ENCODE assay signal across 23 mouse cellular contexts in the genomic region with DNA sequence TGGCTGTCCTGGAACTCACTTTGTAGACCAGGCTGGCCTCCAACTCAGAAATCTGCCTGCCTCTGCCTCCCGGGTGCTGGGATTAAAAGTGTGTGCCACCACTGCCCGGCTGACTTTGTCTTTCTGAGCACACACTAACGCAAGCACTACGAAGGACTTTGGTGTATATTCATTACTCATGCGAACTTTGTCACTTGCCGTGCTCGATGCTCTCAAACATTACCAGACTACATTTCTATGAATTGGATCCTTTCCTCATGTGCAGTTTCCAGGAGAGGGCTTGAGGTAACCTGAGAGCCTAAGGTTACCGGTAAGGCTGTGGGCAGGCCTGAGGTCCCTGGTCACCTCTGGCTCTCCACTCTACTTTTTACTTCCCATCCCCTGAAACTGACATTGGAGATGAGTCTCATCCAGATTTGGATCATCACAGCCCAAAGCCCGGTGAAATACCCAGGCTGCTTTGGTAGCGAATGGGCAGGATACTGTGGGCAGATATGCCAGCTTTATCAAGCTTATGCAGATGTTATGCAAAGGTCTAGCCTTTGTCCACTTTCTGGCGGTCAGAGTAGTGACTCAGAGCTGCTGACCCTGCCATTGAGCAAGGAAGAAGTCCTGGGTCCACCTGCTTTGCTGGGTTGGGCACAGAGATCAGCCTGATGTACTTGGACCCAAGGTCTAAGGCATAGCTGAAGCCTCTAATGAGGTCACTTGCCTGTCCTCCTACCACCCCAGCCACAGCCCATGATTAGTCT. TPM values are rescaled to one million over a fixed set of nuclear protein-coding genes. Genes with fewer than 3 reads are reported as not detected.
DNase-seq lines count a peak whose midpoint lies in the region; ATAC-seq and TF ChIP-seq lines count a peak whose summit lies in the region.
"Had no signal": no experiment of that assay in that cellular context is flagged by ENCODE, and none has a peak within 500 bp of the region (broad histone marks: within the 10 kb centered on the region; RNA-seq: fewer than 3 reads in every experiment).

No protein-coding gene starts in this region.

- no peak for TF ChIP-seq POLR2A in small intestine, adult 2 months (IDR thresholded peaks at IDR 0.05; ENCODE audit: low read depth, low read length)

- peak; percentile 88 for DNase-seq in heart, adult 11 months
- DNase-seq in heart, adult 8-10 months (ENCODE audit: low spot score), result no peak
- peak; percentile 55 for DNase-seq in kidney, adult 9 months
- no peak for DNase-seq in kidney, postnatal 4 days
- DNase-seq in liver, postnatal 0 days, result no peak
- no peak for DNase-seq in liver
- no peak for DNase-seq in frontal cortex, postnatal 25 days (ENCODE audit: low spot score in 2 of 2)
- DNase-seq: adrenal gland, adult 8-10 months; adrenal gland, postnatal 36 days; B cell, adult 2 months; cerebellum, postnatal 14 days; gastrocnemius, postnatal 10 days; heart, adult 2 months had no signal

- no peaks in the 10 kb centered on the region for H3K36me3 ChIP-seq in liver, postnatal 0 days (replicated peaks; ENCODE audit: insufficient read depth, low read length)
- no peaks in the 10 kb centered on the region for H3K36me3 ChIP-seq in small intestine, adult 2 months (ENCODE audit: control insufficient read depth, insufficient read depth, low read length)
- H3K36me3 ChIP-seq: embryonic facial prominence, embryonic 12.5 days; forebrain, embryonic 15.5 days; heart, embryonic 12.5 days had no signal

- WGBS in liver, postnatal 0 days (ENCODE audit: insufficient replicate concordance), result 72% methylated on average over 11 of the region's 11 CpGs
- WGBS in small intestine, adult 2 months, result 48% methylated on average over 11 of the region's 11 CpGs

- H3K9ac ChIP-seq in liver, postnatal 0 days (replicated peaks), result no peak overlapping the region
- H3K9ac ChIP-seq: embryonic facial prominence, embryonic 12.5 days; forebrain, embryonic 15.5 days; heart, embryonic 12.5 days had no signal

- no peak for ATAC-seq in liver, postnatal 0 days
- ATAC-seq: CD4-positive, CD25-positive, alpha-beta regulatory T cell, adult 4 months; forebrain, embryonic 15.5 days had no signal

- H3K4me1 ChIP-seq in liver, postnatal 0 days (ENCODE audit: insufficient read depth), result peaks cover 31% of the 10 kb centered on the region
- H3K4me1 ChIP-seq in small intestine, adult 2 months (ENCODE audit: control insufficient read depth, insufficient read depth, insufficient read length, low read length), result peaks cover 26% of the 10 kb centered on the region

- 0 out of 2 replicates have a peak overlapping the region, but pooled peaks have one; percentile 7 for H3K27ac ChIP-seq in liver, postnatal 0 days (ENCODE audit: low read depth)
- peak overlapping the region; percentile 99 for H3K27ac ChIP-seq in small intestine, adult 2 months (ENCODE audit: insufficient read depth, low read depth, low read length)
- H3K27ac ChIP-seq: forebrain, embryonic 15.5 days had no signal

- no peaks in the 10 kb centered on the region for H3K9me3 ChIP-seq in liver, postnatal 0 days (ENCODE audit: low read length)
- H3K9me3 ChIP-seq: embryonic facial prominence, embryonic 12.5 days; forebrain, embryonic 15.5 days; G1E; heart, embryonic 12.5 days; hindbrain, embryonic 10.5 days had no signal

- no peak for TF ChIP-seq EP300 in liver, postnatal 0 days (IDR thresholded peaks at IDR 0.05; ENCODE audit: low read depth)

- H3K4me2 ChIP-seq in liver, postnatal 0 days (ENCODE audit: low read depth, low read length), result no peak overlapping the region

- no peaks in the 10 kb centered on the region for H3K27me3 ChIP-seq in liver, postnatal 0 days (ENCODE audit: insufficient read depth, low read length)
- H3K27me3 ChIP-seq in small intestine, adult 2 months (ENCODE audit: control insufficient read depth, insufficient read depth, low read length), result no peaks in the 10 kb centered on the region
- H3K27me3 ChIP-seq: embryonic facial prominence, embryonic 12.5 days; forebrain, embryonic 15.5 days; heart, embryonic 12.5 days had no signal

- H3K4me3 ChIP-seq in liver, postnatal 0 days (ENCODE audit: low read depth, low read length), result no peak overlapping the region
- no peak overlapping the region for H3K4me3 ChIP-seq in small intestine, adult 2 months (ENCODE audit: low read depth, low read length)

- no peak for TF ChIP-seq CTCF in liver, postnatal 0 days (IDR thresholded peaks at IDR 0.05; ENCODE audit: low read depth)
- no peak for TF ChIP-seq CTCF in small intestine, adult 2 months (IDR thresholded peaks at IDR 0.05; ENCODE audit: extremely low read depth, insufficient read length, insufficient replicate concordance, low read depth, low read length)

RNA-seq across cellular contexts. Expression of a gene that starts 1.9 kb away (rescaled TPM):
- 10 to 100 TPM; 46.2 to 53.4 (median 47.6) TPM for total RNA-seq in heart, adult 8-10 months (2022)
- 26.2 and 28.2 TPM in 2 replicates for polyA plus RNA-seq in liver, postnatal 0 days (2015; fragmentation: Nextera tagmentation; extraction: Ambion mirVana)
- polyA plus RNA-seq in small intestine, adult 2 months (2012; rRNA removed), result 206 and 318 TPM in 2 replicates

RNA-seq across cellular contexts. Expression of a gene that starts 5.6 kb away (rescaled TPM):
- not detected for total RNA-seq in heart, adult 8-10 months (2022)
- 7.0 TPM in 2 replicates for polyA plus RNA-seq in liver, postnatal 0 days (2015; fragmentation: Nextera tagmentation; extraction: Ambion mirVana)
- 473 and 1,001 TPM in 2 replicates for polyA plus RNA-seq in small intestine, adult 2 months (2012; rRNA removed)
- total RNA-seq: adrenal gland, adult 8-10 months; adrenal gland, postnatal 36 days; G1E; heart, adult 2 months; heart, postnatal 25 days had no signal
- polyA plus RNA-seq: CD4-positive, CD25-positive, alpha-beta regulatory T cell, adult 4 months; forebrain, embryonic 11.5 days; G1E had no signal

RNA-seq across cellular contexts. Expression of a gene that starts 54.0 kb away (rescaled TPM):
- total RNA-seq in heart, adult 8-10 months (2022), result under 1 TPM in 1 of 4 experiments, not detected in 3; 0.16 TPM
- polyA plus RNA-seq in liver, postnatal 0 days (2015; fragmentation: Nextera tagmentation; extraction: Ambion mirVana), result not detected in 2 replicates
- polyA plus RNA-seq in small intestine, adult 2 months (2012; rRNA removed), result 0.14 and 0.18 TPM in 2 replicates
- total RNA-seq: heart, adult 2 months; heart, postnatal 25 days had no signal
- polyA plus RNA-seq: CD4-positive, CD25-positive, alpha-beta regulatory T cell, adult 4 months; G1E; heart, adult 2 months; heart, embryonic 16.5 days had no signal

Comparison
In these comparisons a context has a peak if more than half of its experiments do, and no peak if none do; other contexts are left out.
1. DNase-seq: peak in heart, adult 11 months (single experiment) and kidney, adult 9 months (single experiment); none in heart, adult 8-10 months (single experiment), kidney, postnatal 4 days (0 of 2), liver, postnatal 0 days (single experiment), liver (single experiment) and frontal cortex, postnatal 25 days (0 of 2).
2. RNA of a gene that starts 5.6 kb away (polyA plus RNA-seq): 473 to 1,001 TPM in small intestine, adult 2 months; 7.0 TPM in liver, postnatal 0 days; every median in the first group is over 10 times any median in the second.